Mouse (Mus musculus) forebrain, embryonic 14.5 days (tissue): ENCODE results near the gene Plcb4. TPM values are rescaled to one million over a fixed set of nuclear protein-coding genes. Genes with fewer than 3 reads are reported as not detected.

Source experiments
- ATAC-seq: fragments of 200-750 bp; cut with Nextera tagmentation; 2 replicates; pipeline ENCODE4 v1.8.0; 2017; ENCODE audit warnings: mild to moderate bottlenecking, moderate library complexity
- DNase-seq: peaks from one replicate; pipeline ENCODE4 v3.0.0-alpha.2; 2015; ENCODE audit warnings: low spot score
- H3K27ac ChIP-seq: fragments of 300-500 bp; sonication (generic); 2 replicates; pipeline ENCODE4 v1.5.1; 2014; ENCODE audit warnings: low read depth, mild to moderate bottlenecking, control low read depth, low read length, moderate library complexity
- H3K27me3 ChIP-seq: fragments of 300-500 bp; sonication (generic); replicated peaks from 2 replicates; pipeline ENCODE4 v1.6.1; 2014; ENCODE audit warnings: low read length, control low read depth, mixed read lengths; ENCODE audit not compliant: control insufficient read depth, insufficient read depth
- H3K36me3 ChIP-seq: fragments of 300-500 bp; sonication (generic); 2 replicates; pipeline ENCODE4 v1.6.1; 2014; ENCODE audit warnings: low read length, control low read depth; ENCODE audit not compliant: control insufficient read depth, insufficient read depth
- H3K4me1 ChIP-seq: fragments of 300-500 bp; sonication (generic); 2 replicates; pipeline ENCODE4 v1.6.1; 2014; ENCODE audit warnings: antibody characterized with exemption, low read length, control low read depth; ENCODE audit not compliant: control insufficient read depth, insufficient read depth
- H3K4me2 ChIP-seq: fragments of 300-500 bp; sonication (generic); 2 replicates; pipeline ENCODE4 v1.6.1; 2014; ENCODE audit warnings: mild to moderate bottlenecking, control low read depth, low read length
- H3K4me3 ChIP-seq: fragments of 300-500 bp; sonication (generic); 2 replicates; pipeline ENCODE4 v1.5.1; 2014; ENCODE audit warnings: low read depth, low read length, control low read depth
- H3K9ac ChIP-seq: fragments of 300-500 bp; sonication (generic); 2 replicates; pipeline ENCODE4 v1.6.1; 2014; ENCODE audit warnings: mild to moderate bottlenecking, low read length, control low read depth, moderate library complexity
- H3K9me3 ChIP-seq: fragments of 300-500 bp; sonication (generic); replicated peaks from 2 replicates; pipeline ENCODE4 v1.6.1; 2016; ENCODE audit warnings: low read length, control low read depth, mixed read lengths; ENCODE audit not compliant: control insufficient read depth
- WGBS: fragments of 180-500 bp; shearing (Covaris S2); extraction: QIAGEN DNeasy Blood & Tissue Kit; methylation state at CpG from one replicate; pipeline ENCODE4 v1.1.7; 2014; 5-methylcytosine and 5-hydroxymethylcytosine counted together
- polyA plus RNA-seq: library from polyadenylated mRNA; unstranded; fragments of >200 nt; fragmentation: Nextera tagmentation; extraction: Ambion mirVana; gene quantifications from 2 replicates; pipeline ENCODE4 v1.2.1, GENCODE M21; 2014

Plcb4 gene
- polyA plus RNA-seq, 1 experiment from 2014 or later = 7.1 TPM

GRCm38 (mm10) chr2:135918116-135918515 is 259.3 kb downstream of the Plcb4 start:
- WGBS = 67% methylated on average over 5 of the region's 5 CpGs
- no peak for ATAC-seq
- peak; percentile 40 for DNase-seq

DNA sequence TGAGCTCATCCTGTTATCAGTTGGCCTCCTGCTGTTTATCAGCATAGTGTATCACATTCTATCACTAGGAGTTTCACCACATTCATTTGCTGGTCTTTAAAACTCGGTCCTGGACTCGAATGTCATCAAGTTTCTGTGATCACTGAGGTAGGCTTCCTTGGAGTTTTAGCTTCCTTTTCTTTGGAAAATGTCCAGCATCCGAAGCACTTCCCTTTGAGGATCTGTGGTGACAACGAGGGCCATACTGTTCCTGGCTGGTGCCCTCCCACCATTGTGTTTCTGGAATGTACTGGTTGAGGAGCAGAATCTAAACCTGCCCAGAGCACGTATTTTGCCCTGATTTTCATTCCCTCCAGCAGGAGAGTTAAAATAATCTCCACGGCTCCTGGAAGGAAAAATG is 260.8 kb downstream of the Plcb4 start:
- no peaks in the 10 kb centered on the region for H3K9me3 ChIP-seq
- H3K4me3 ChIP-seq = no peak overlapping the region
- H3K4me2 ChIP-seq = no peak overlapping the region
- 81% methylated on average over 6 of the region's 6 CpGs for WGBS
- no peaks in the 10 kb centered on the region for H3K4me1 ChIP-seq
- ATAC-seq (no peak), DNase-seq (no peak)
- no peaks in the 10 kb centered on the region for H3K27me3 ChIP-seq
- H3K36me3 ChIP-seq = no peaks in the 10 kb centered on the region
- H3K9ac ChIP-seq = no peak overlapping the region
- no peak overlapping the region for H3K27ac ChIP-seq

More at GRCm38 (mm10) chr2:135918116-135918515, 259.3 kb downstream of the Plcb4 start:
- Histone ChIP-seq H3K9me3 (no peaks in the 10 kb centered on the region), H3K4me3 (no peak overlapping the region), H3K4me2 (no peak overlapping the region), H3K4me1 (no peaks in the 10 kb centered on the region), H3K27ac (no peak overlapping the region), H3K36me3 (no peaks in the 10 kb centered on the region), H3K9ac (no peak overlapping the region), H3K27me3 (no peaks in the 10 kb centered on the region)

DNA sequence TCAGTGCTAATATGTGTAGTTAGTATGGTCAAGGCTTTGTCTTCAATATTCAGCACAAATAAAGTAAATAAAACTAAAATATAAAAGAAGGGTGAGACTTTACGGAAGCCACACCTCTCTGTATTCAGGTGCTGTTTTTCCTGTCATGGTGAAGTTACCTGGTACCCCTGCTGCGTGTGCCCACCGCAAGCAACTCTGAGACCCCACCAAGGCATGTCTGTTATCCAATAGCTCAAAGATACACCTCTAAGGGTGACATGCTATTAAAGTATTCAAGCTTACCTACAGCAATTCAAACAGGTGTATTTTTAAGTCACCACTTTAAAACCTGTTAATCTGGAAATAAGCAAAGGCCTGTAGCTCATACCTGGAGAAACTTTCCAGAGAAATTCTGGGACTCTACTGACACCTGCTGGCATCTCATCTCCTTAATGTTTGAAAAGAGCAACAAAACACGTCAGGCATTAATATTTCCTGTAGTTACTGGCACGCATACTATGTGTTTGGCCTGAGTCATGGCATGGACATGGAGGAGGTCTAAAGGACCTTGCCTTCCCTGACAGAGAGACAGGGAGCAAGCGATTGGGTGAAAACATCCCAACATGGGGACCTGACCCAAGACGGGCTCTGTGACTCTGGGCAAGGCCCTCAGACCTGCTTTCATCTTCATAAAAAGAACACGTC is 268.0 kb downstream of the Plcb4 start:
- Histone ChIP-seq H3K4me2 (no peak overlapping the region), H3K4me3 (no peak overlapping the region), H3K9me3 (no peaks in the 10 kb centered on the region), H3K27ac (no peak overlapping the region), H3K4me1 (peaks cover 2% of the 10 kb centered on the region; the same call in 1 of the 2 replicates), H3K36me3 (no peaks in the 10 kb centered on the region), H3K9ac (no peak overlapping the region), H3K27me3 (no peaks in the 10 kb centered on the region)
- 88% methylated on average over 8 of the region's 8 CpGs for WGBS
- DNase-seq (peak; percentile 75), ATAC-seq (peak; percentile 26; the same call in 1 of the 2 replicates)

- H3K27me3 ChIP-seq = no peaks in the 10 kb centered on the region
- no peak overlapping the region for H3K4me2 ChIP-seq
- no peak for ATAC-seq
- DNase-seq = peak; percentile 42
- WGBS = 58% methylated on average over 9 of the region's 9 CpGs
- H3K9ac ChIP-seq = no peak overlapping the region
- H3K4me3 ChIP-seq = no peak overlapping the region
- no peak overlapping the region for H3K27ac ChIP-seq
- no peaks in the 10 kb centered on the region for H3K9me3 ChIP-seq
- peaks cover 2% of the 10 kb centered on the region; the same call in 1 of the 2 replicates for H3K4me1 ChIP-seq
- 0 out of 2 replicates have a peak, but pooled peaks cover 3% of the 10 kb centered on the region for H3K36me3 ChIP-seq
These were observed 270.4 kb downstream of the Plcb4 start for GRCm38 (mm10) chr2:135929021-135929720.

DNA sequence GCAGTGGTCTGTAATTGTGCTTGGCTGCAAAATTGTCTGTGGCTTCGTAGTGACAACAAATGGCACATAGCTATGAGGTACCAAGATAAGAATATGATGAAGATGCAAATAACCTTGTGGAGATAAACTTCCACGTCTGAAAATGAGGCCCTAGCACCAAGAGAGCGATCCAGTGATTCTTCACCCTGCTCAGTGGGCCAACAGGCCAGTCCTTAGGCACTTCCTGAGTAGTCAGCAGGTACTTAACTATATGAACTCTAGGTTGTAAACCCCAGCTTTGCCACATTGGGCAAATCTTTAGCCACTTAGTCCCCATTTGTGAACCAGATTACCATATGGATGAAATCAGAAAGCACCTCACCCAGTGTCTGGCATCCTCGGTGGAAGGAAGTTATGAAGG is 271.9 kb downstream of the Plcb4 start:
- Histone ChIP-seq H3K9me3 (no peaks in the 10 kb centered on the region), H3K9ac (no peak overlapping the region), H3K4me2 (no peak overlapping the region), H3K4me1 (peaks cover 2% of the 10 kb centered on the region; the same call in 1 of the 2 replicates), H3K27me3 (no peaks in the 10 kb centered on the region), H3K27ac (no peak overlapping the region), H3K36me3 (0 out of 2 replicates have a peak, but pooled peaks cover 3% of the 10 kb centered on the region), H3K4me3 (no peak overlapping the region)
- 94% methylated on average over 4 of the region's 4 CpGs for WGBS
- ATAC-seq (no peak), DNase-seq (no peak)

DNA sequence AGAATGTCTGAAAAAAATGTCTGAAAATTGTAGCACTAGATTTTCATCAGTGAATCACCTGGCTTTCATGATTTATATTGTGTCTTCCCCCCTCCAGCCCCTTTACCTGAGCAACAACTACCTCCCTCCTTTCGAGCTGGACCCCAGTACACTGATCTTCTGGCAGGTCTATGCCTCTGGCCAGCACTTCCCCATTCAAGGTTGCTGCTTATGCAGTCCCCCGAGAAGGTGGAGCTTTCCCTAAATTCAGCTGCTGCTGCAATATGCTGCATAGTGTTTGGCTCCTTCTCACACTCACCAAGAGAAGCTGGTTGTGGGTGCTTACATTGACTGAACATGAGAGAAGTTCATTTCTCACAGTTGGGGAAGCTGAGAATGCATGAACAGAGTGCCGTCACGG is 273.8 kb downstream of the Plcb4 start:
- no peak overlapping the region for H3K4me3 ChIP-seq
- ATAC-seq = no peak
- 94% methylated on average over 4 of the region's 4 CpGs for WGBS
- H3K4me2 ChIP-seq = no peak overlapping the region
- H3K36me3 ChIP-seq = 0 out of 2 replicates have a peak, but pooled peaks cover 3% of the 10 kb centered on the region
- DNase-seq = no peak
- no peaks in the 10 kb centered on the region for H3K4me1 ChIP-seq
- no peaks in the 10 kb centered on the region for H3K27me3 ChIP-seq
- no peak overlapping the region for H3K27ac ChIP-seq
- no peaks in the 10 kb centered on the region for H3K9me3 ChIP-seq
- H3K9ac ChIP-seq = no peak overlapping the region

DNA sequence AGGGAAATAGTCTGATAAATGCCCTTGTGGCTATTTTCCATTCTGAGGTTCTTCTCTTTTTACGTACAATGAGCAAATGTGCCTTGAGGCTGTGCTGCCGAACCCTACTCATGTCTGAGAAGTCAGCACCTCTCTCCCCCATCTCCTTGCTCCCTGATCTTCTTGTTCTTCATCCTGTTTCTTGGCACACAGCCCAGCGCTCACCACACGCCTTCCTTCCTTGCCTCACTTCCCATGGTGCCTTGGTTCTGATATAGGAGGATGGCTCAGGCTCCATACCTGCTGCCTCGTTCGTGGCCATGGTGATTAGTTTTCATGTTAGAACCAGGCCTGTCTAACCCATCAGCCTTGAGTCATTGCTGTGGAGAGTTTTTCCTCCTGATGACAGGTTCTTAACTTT is 277.6 kb downstream of the Plcb4 start:
- no peak overlapping the region for H3K27ac ChIP-seq
- 0 out of 2 replicates have a peak, but pooled peaks cover 3% of the 10 kb centered on the region for H3K36me3 ChIP-seq
- 85% methylated on average over 6 of the region's 6 CpGs for WGBS
- no peaks in the 10 kb centered on the region for H3K9me3 ChIP-seq
- no peak overlapping the region for H3K4me2 ChIP-seq
- H3K4me1 ChIP-seq = no peaks in the 10 kb centered on the region
- H3K27me3 ChIP-seq = no peaks in the 10 kb centered on the region
- H3K4me3 ChIP-seq = no peak overlapping the region
- no peak overlapping the region for H3K9ac ChIP-seq
- DNase-seq (no peak), ATAC-seq (no peak)

DNA sequence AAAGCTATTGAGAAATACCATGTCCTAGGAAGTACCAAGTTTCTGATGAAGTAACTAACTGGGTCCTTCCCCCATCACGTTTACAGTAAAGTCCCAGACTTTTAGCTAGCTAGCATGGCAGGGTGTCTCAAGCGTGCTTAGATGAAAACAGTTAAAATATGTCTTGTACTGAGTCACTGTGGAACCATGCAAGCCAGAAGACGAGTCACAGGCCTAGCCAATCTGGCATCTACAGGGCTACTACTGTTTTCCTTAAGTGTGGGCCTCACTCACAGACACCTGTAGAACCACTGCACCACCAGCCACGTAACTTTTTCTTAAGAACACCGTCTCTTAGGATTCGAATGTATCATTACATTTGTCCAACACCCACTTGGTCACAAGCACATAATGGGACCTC is 278.8 kb downstream of the Plcb4 start:
- DNase-seq (no peak), ATAC-seq (no peak)
- Histone ChIP-seq H3K27me3 (no peaks in the 10 kb centered on the region), H3K9ac (no peak overlapping the region), H3K4me2 (no peak overlapping the region), H3K4me3 (no peak overlapping the region), H3K9me3 (no peaks in the 10 kb centered on the region), H3K36me3 (0 out of 2 replicates have a peak, but pooled peaks cover 3% of the 10 kb centered on the region), H3K27ac (no peak overlapping the region), H3K4me1 (no peaks in the 10 kb centered on the region)
- 93% methylated on average over 6 of the region's 6 CpGs for WGBS

- DNase-seq (no peak), ATAC-seq (no peak)
- H3K27me3 ChIP-seq = no peaks in the 10 kb centered on the region
- H3K4me2 ChIP-seq = no peak overlapping the region
- H3K4me1 ChIP-seq = no peaks in the 10 kb centered on the region
- H3K9me3 ChIP-seq = no peaks in the 10 kb centered on the region
- no peak overlapping the region for H3K9ac ChIP-seq
- H3K4me3 ChIP-seq = no peak overlapping the region
- no peaks in the 10 kb centered on the region for H3K36me3 ChIP-seq
- 67% methylated on average over 9 of the region's 9 CpGs for WGBS
- H3K27ac ChIP-seq = no peak overlapping the region
These were observed 281.1 kb downstream of the Plcb4 start for GRCm38 (mm10) chr2:135939933-135940332.
